Mouse (Mus musculus): ENCODE data around the gene Evi5.

Evi5 gene

DNA sequence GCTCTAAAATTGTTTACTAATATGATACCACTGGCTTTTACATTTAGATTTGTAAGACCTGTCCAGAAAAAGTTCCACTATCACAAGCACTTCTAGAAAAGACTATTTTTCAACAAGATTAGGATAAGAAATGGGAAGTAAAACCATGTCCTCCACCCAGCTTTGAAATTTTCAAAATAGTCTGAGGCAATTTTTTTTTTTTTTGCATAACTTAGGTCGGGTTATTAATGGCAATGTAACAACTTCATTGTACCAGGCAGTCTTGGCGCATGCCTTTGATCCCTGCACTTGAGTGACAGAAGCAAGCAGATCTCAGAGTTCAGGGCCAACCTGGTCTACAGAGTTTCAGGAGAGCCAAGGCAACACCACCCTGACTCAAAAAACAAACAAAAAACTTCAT is 5.2 kb downstream of the Evi5 start:
- no peak for DNase-seq

GRCm38 (mm10) chr5:107868905-107869424 is 5.9 kb downstream of the Evi5 start:
- peak; percentile 91 for DNase-seq

GRCm38 (mm10) chr5:107867970-107868904 is 6.7 kb downstream of the Evi5 start:
- peak; percentile 52 to 53 for DNase-seq

DNA sequence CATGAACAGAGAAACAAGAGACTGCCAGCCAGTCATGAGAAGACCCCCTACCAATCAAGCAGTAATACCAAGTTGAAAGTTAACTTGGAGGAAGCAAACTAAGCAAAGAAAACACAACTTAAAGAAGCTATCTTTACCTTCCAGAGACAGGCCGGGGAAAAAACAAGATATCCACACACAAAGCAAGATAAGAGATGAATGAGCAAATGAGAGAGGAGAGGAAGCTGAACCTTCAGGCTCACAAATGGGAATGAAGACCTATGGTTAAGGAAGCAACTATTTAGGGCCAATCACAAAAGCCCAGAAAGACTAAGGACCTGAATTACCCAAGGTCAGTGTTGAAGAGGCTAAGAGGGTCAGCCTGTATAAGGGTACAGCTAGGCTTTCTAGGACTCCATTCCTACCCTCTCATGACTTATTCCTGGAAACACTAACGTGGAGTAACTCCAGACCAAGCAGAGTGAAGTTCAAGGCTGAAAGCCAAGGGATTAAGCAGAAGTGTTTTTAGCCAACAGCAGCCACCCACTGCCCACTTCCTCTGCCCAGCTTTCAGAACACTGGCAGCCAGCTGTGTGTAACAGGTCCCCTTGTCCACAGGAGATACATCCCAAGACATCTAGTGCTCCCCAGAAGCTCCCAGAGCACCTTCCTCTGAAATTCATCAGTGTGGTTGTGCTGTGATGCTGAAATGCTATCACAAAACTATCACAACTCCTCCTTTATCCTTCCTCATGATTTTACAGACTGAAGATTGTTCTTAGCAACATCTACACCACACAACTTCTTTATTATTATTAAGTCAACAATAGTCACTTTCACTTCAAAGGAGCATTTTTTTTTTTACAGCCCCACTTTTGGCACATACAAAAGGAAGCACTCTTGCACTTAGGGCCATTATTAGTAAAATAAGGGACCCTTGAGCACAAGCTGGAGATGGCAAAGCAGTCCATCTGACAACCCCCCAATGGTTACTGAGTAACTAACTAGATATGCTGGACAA is 8.5 kb downstream of the Evi5 start:
- no peak for DNase-seq

DNA sequence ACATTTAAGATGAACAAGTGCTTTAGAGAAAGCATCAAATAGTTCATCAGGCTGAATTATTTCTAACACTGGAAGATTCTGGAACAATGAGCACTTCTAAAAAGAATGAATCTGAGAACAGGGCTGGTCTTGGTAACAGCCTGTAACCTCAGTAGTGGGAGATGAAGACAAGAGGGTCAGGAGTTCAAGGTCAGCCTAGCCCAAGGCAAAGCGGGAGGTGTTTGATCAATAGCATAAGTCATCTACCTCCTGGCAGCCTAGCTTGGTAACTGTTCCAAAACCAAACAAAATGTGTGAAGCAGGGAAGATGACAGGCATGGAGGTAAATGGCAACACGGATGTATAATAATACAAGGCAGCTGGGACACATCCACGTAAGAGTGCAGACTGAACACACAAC is 10.9 kb downstream of the Evi5 start:
- DNase-seq, result no peak

GRCm38 (mm10) chr5:107858963-107859362 is 15.9 kb downstream of the Evi5 start:
- no peak for DNase-seq

GRCm38 (mm10) chr5:107855546-107855945 is 19.4 kb downstream of the Evi5 start:
- no peak for DNase-seq

GRCm38 (mm10) chr5:107854556-107854955 is 20.4 kb downstream of the Evi5 start:
- DNase-seq, result no peak

- no peak for DNase-seq
These were observed 21.1 kb downstream of the Evi5 start for GRCm38 (mm10) chr5:107853807-107854206.

GRCm38 (mm10) chr5:107848964-107849363 is 25.9 kb downstream of the Evi5 start:
- no peak for DNase-seq

- no peak for DNase-seq
These were observed 27.1 kb downstream of the Evi5 start for GRCm38 (mm10) chr5:107847817-107848216.

- peak; percentile 60 to 65 for DNase-seq
These were observed 27.6 kb downstream of the Evi5 start for GRCm38 (mm10) chr5:107847349-107847748.

DNA sequence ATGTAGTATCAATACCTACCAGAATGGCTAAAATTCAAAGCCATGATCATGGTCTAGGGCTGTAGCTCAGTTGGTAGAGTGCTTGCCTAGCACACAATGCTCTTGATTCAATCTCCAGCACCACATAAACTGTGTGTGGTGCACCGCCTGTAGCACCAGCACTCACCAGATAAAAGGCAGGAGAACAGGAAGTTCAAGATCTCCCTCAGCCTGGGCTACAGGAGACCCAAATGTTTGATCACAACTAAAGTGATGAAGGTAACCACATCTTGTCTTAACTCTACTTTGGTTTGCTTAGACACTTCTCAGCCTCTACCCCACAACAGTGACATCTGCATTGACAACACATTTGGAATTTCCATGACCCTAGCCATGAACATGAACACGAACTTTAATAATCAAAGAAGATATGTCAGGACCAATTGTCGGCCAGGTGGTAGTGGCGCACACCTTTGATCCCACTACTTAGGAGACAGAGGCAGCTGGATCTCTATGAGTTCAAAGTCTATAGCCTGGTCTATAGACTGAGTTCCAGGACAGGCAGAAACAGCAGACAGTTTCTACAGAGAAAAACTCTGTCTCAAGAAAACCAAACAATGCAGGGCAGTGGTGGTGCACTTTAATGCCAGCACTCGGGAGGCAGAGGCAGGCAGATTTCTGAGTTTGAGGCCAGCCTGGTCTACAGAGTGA is 34.2 kb downstream of the Evi5 start:
- no peak for DNase-seq

- DNase-seq, result no peak
These were observed 35.8 kb downstream of the Evi5 start for GRCm38 (mm10) chr5:107838891-107839644.

DNA sequence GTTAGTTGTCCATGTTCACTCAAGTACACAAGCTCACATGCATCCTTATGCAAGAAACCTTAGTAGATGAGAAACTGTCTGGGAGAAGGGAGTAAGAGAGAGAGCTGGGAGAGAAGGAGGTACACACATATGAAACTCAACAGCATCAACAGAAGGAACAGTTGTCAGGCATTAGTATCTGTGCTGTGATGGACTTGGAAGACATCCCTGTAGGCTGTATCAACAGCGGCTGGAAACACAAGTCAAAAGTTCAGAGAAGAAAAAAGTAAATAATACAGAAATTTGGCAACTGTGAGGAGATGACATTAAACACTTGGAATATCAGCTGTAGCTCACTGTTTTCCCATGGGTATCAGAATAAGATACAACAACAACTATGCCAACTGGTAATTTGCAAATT is 40.6 kb downstream of the Evi5 start:
- DNase-seq, result no peak

- DNase-seq, result no peak
These were observed 43.6 kb downstream of the Evi5 start for GRCm38 (mm10) chr5:107831351-107831750.

GRCm38 (mm10) chr5:107829998-107830560 is 44.8 kb downstream of the Evi5 start, which contains the start of gene Ube2d2b:
TSS of gene Ube2d2b (plus strand) at chr5:107830099.
- DNase-seq, result no peak

GRCm38 (mm10) chr5:107822521-107822920 is 52.4 kb downstream of the Evi5 start:
- no peak for DNase-seq

DNA sequence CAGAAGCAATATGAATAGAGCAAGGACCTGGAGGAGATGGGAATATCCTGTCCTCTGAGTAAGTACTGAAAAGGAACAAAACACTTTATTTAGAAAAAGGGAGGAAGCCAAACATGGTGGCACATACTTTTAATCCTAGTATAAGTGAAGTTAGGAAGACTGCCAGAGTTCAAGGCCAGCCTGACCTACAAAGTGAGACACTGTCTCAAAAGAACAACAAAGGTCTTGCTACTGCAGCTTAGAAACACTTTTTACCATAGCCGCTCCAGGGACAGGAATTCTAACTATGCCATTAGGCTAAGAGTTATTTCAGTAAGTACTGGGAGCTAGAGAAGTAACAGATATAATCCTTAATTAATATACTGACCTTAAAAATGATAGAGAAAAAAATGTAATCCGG is 60.3 kb downstream of the Evi5 start:
- DNase-seq, result no peak

- DNase-seq, result no peak
These were observed 67.4 kb downstream of the Evi5 start for GRCm38 (mm10) chr5:107807496-107807895.

- no peak for DNase-seq
These were observed 72.3 kb downstream of the Evi5 start for GRCm38 (mm10) chr5:107802621-107803020.

Measured in cerebellum, postnatal 36 days (tissue).